Mouse (Mus musculus): ENCODE data around the gene Pir. TPM values are rescaled to one million over a fixed set of nuclear protein-coding genes. Genes with fewer than 3 reads are reported as not detected.

The Pir gene
- total and polyA plus RNA-seq, 2 experiments from 2014 or later = 4.5 TPM; not detected in 1

DNA sequence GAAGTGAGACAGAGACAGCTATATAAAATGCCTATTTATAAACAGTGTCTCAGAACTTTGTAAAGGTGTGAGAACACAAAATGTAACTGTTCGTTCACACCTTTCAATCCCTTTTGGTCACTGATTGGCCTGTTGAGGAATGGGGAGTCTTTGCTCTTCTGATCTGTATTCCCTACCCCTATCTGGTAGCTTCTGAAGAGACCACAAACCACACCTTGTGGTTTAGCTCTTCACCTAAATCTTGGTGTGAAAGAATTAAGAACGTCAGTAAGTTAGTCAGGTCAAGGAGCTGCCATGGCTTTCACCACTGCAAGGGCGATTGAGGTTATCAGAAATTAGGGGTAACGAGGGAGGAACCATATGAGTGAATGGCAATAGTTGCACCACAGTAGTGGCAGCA, 49.4 kb downstream of the Pir start:
- H3K4me1 ChIP-seq (ENCODE audit: control insufficient read depth, insufficient read depth) = no peaks in the 10 kb centered on the region
- no peak overlapping the region for H3K4me3 ChIP-seq (ENCODE audit: low read depth, low read length)
- H3K4me2 ChIP-seq (ENCODE audit: low read depth, low read length) = no peak overlapping the region
- no peaks in the 10 kb centered on the region for H3K36me3 ChIP-seq (replicated peaks; ENCODE audit: control insufficient read depth, insufficient read depth, low read length)
- H3K27me3 ChIP-seq (ENCODE audit: control insufficient read depth, insufficient read depth, low read length) = no peaks in the 10 kb centered on the region
- H3K9ac ChIP-seq (replicated peaks; ENCODE audit: low read depth, low read length) = no peak overlapping the region
- no peak overlapping the region for H3K27ac ChIP-seq (ENCODE audit: low read depth)
- DNase-seq (ENCODE audit: low spot score) (no peak), ATAC-seq (ENCODE audit: insufficient read depth, low read depth) (no peak)
- TF ChIP-seq CTCF (IDR thresholded peaks at IDR 0.05; ENCODE audit: low read depth) = no peak
- no peak for TF ChIP-seq EP300 (IDR thresholded peaks at IDR 0.05; ENCODE audit: low read depth)
- WGBS = 73% methylated on average over 4 of the region's 4 CpGs
- H3K9me3 ChIP-seq (replicated peaks; ENCODE audit: control insufficient read depth, low read length) = no peaks in the 10 kb centered on the region

DNA sequence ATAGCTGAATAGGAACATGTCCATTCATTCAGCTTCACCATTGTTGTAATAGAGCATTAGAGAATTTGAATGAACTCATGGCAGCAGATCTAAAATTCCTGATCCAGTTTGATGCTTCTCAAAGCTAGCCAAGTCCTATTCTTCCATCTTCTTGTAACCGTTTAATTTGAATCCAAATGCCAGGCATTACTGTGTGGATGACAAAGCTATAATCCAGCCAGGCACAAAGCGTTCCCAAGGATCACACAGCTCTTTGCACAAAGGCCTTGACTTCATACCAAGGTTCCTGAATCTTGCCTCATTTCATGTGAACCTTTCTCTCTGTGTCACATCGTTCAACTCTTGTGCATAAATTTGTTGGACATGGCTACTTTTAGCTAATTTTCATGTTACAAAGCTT, 50.9 kb downstream of the Pir start:
- TF ChIP-seq CTCF (IDR thresholded peaks at IDR 0.05; ENCODE audit: low read depth) (no peak), EP300 (IDR thresholded peaks at IDR 0.05; ENCODE audit: low read depth) (no peak)
- H3K27ac ChIP-seq (ENCODE audit: low read depth) = no peak overlapping the region
- 74% methylated on average over 3 of the region's 3 CpGs for WGBS

DNA sequence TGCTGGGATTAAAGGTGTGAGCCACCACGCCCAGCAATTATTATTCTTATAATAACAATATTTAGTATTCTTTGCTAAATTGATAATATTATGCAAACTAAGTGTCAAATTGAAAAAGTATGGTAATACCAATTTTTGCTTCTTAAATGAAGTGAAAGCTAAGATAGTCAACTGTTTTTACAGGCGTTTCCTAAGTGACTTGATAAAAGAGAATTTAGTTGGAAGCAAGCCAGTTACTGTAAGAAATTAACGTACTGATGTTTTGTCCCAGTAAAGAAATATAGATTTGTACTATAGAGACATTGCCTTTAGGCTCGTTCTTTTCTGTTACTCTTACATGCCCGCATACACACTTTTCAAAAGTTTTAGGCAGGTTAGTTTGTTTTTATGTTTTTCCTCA, 53.3 kb downstream of the Pir start:
- no peaks in the 10 kb centered on the region for H3K36me3 ChIP-seq (replicated peaks; ENCODE audit: control insufficient read depth, insufficient read depth, low read length)
- H3K27me3 ChIP-seq (ENCODE audit: control insufficient read depth, insufficient read depth, low read length) = no peaks in the 10 kb centered on the region
- H3K9ac ChIP-seq (replicated peaks; ENCODE audit: low read depth, low read length) = no peak overlapping the region
- no peak for TF ChIP-seq CTCF (IDR thresholded peaks at IDR 0.05; ENCODE audit: low read depth)
- TF ChIP-seq EP300 (IDR thresholded peaks at IDR 0.05; ENCODE audit: low read depth) = no peak
- H3K27ac ChIP-seq (ENCODE audit: low read depth) = no peak overlapping the region
- 59% methylated on average over 5 of the region's 5 CpGs for WGBS
- ATAC-seq (ENCODE audit: insufficient read depth, low read depth) = no peak
- H3K4me1 ChIP-seq (ENCODE audit: control insufficient read depth, insufficient read depth) = no peaks in the 10 kb centered on the region
- H3K9me3 ChIP-seq (replicated peaks; ENCODE audit: control insufficient read depth, low read length) = no peaks in the 10 kb centered on the region
- DNase-seq (ENCODE audit: low spot score) = no peak
- H3K4me2 ChIP-seq (ENCODE audit: low read depth, low read length) = no peak overlapping the region
- H3K4me3 ChIP-seq (ENCODE audit: low read depth, low read length) = no peak overlapping the region

More for the DNA sequence above, 50.9 kb downstream of the Pir start:
- Histone ChIP-seq H3K27me3 (ENCODE audit: control insufficient read depth, insufficient read depth, low read length) (no peaks in the 10 kb centered on the region), H3K4me2 (ENCODE audit: low read depth, low read length) (no peak overlapping the region), H3K4me3 (ENCODE audit: low read depth, low read length) (no peak overlapping the region), H3K4me1 (ENCODE audit: control insufficient read depth, insufficient read depth) (no peaks in the 10 kb centered on the region), H3K36me3 (replicated peaks; ENCODE audit: control insufficient read depth, insufficient read depth, low read length) (no peaks in the 10 kb centered on the region), H3K9ac (replicated peaks; ENCODE audit: low read depth, low read length) (no peak overlapping the region), H3K9me3 (replicated peaks; ENCODE audit: control insufficient read depth, low read length) (no peaks in the 10 kb centered on the region)
- ATAC-seq (ENCODE audit: insufficient read depth, low read depth) (no peak), DNase-seq (ENCODE audit: low spot score) (no peak)

DNA sequence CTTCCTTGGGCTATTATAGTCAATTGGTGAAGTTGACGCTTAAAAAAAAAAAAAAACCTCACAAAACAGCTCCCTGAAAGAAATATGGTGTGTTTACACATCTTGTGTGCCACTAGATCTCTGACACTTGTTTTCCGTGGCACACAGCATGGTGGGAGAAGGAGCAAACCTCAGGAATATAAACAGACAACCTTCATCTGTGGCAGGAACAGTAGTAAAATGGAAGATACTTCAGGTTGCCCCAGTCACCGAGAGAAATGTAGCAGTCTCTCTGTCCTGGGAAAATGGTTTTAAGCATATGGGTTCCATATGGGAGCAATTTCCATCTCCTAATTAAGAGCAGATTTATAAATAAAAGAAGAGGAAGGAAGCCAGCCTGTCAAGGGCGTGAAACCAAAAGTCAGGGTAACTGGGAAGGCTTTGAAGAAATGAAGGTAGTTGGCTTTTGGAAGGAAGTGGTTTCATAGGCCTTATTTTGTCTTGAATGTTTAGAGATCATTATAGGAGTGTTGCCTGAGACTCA, 54.3 kb downstream of the Pir start:
- no peaks in the 10 kb centered on the region for H3K36me3 ChIP-seq (replicated peaks; ENCODE audit: control insufficient read depth, insufficient read depth, low read length)
- no peaks in the 10 kb centered on the region for H3K27me3 ChIP-seq (ENCODE audit: control insufficient read depth, insufficient read depth, low read length)
- TF ChIP-seq EP300 (IDR thresholded peaks at IDR 0.05; ENCODE audit: low read depth) (no peak), CTCF (IDR thresholded peaks at IDR 0.05; ENCODE audit: low read depth) (no peak)
- H3K27ac ChIP-seq (ENCODE audit: low read depth) = no peak overlapping the region
- DNase-seq (ENCODE audit: low spot score) (no peak), ATAC-seq (ENCODE audit: insufficient read depth, low read depth) (no peak)
- H3K9ac ChIP-seq (replicated peaks; ENCODE audit: low read depth, low read length) = no peak overlapping the region
- no peak overlapping the region for H3K4me3 ChIP-seq (ENCODE audit: low read depth, low read length)
- H3K4me1 ChIP-seq (ENCODE audit: control insufficient read depth, insufficient read depth) = no peaks in the 10 kb centered on the region
- WGBS = 74% methylated on average over 4 of the region's 4 CpGs
- no peaks in the 10 kb centered on the region for H3K9me3 ChIP-seq (replicated peaks; ENCODE audit: control insufficient read depth, low read length)
- H3K4me2 ChIP-seq (ENCODE audit: low read depth, low read length) = no peak overlapping the region

DNA sequence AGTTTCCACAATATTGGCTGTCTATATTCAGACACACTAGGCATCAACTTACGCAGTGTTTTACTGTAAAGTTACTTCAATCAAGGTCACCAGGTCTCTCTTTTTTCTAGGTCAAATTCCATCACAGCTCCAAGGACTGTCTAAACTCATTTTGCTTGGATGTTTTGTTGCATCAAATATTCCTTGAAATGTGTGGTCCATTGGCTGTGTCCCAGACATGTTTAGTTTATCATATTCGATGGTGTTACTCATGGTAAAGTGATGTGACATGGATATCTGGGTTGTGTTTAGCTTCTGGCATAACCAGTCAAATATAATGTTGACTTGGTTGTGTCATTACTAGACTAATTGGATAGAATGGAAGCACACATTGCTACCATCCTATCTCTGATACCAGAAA, 61.2 kb downstream of the Pir start:
- H3K36me3 ChIP-seq (replicated peaks; ENCODE audit: control insufficient read depth, insufficient read depth, low read length) = no peaks in the 10 kb centered on the region
- H3K9me3 ChIP-seq (replicated peaks; ENCODE audit: control insufficient read depth, low read length) = no peaks in the 10 kb centered on the region
- ATAC-seq (ENCODE audit: insufficient read depth, low read depth) (no peak), DNase-seq (ENCODE audit: low spot score) (no peak)
- no peak overlapping the region for H3K9ac ChIP-seq (replicated peaks; ENCODE audit: low read depth, low read length)
- H3K27me3 ChIP-seq (ENCODE audit: control insufficient read depth, insufficient read depth, low read length) = no peaks in the 10 kb centered on the region
- 66% methylated on average over 2 of the region's 2 CpGs for WGBS
- H3K4me1 ChIP-seq (ENCODE audit: control insufficient read depth, insufficient read depth) = no peaks in the 10 kb centered on the region
- no peak overlapping the region for H3K4me2 ChIP-seq (ENCODE audit: low read depth, low read length)
- no peak overlapping the region for H3K4me3 ChIP-seq (ENCODE audit: low read depth, low read length)
- TF ChIP-seq CTCF (IDR thresholded peaks at IDR 0.05; ENCODE audit: low read depth) (no peak), EP300 (IDR thresholded peaks at IDR 0.05; ENCODE audit: low read depth) (no peak)
- no peak overlapping the region for H3K27ac ChIP-seq (ENCODE audit: low read depth)

DNA sequence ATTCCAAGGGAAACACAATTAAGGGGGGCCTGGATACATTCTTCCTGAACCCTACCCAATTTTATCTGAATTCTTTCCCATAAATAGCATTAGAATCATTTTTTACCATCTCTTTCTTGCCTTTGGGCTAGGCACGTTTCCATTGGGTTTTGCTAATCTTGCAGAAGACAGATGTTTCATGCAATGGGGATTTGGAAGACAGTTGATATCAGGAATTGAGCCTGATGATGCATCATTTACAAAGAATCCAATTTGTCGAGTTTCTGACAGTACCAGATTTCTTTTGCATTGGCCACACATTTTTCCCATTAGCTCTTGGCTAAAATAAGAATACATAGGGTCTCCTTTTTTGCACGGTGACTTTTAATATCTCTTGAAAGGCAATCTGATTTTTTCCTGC, 61.6 kb downstream of the Pir start:
- Histone ChIP-seq H3K4me1 (ENCODE audit: control insufficient read depth, insufficient read depth) (no peaks in the 10 kb centered on the region), H3K27me3 (ENCODE audit: control insufficient read depth, insufficient read depth, low read length) (no peaks in the 10 kb centered on the region), H3K36me3 (replicated peaks; ENCODE audit: control insufficient read depth, insufficient read depth, low read length) (no peaks in the 10 kb centered on the region), H3K9ac (replicated peaks; ENCODE audit: low read depth, low read length) (no peak overlapping the region), H3K9me3 (replicated peaks; ENCODE audit: control insufficient read depth, low read length) (no peaks in the 10 kb centered on the region), H3K4me2 (ENCODE audit: low read depth, low read length) (no peak overlapping the region), H3K27ac (ENCODE audit: low read depth) (no peak overlapping the region), H3K4me3 (ENCODE audit: low read depth, low read length) (no peak overlapping the region)
- DNase-seq (ENCODE audit: low spot score) (no peak), ATAC-seq (ENCODE audit: insufficient read depth, low read depth) (no peak)
- no peak for TF ChIP-seq CTCF (IDR thresholded peaks at IDR 0.05; ENCODE audit: low read depth)
- no peak for TF ChIP-seq EP300 (IDR thresholded peaks at IDR 0.05; ENCODE audit: low read depth)
- 62% methylated on average over 3 of the region's 3 CpGs for WGBS
